In the genomic region with DNA sequence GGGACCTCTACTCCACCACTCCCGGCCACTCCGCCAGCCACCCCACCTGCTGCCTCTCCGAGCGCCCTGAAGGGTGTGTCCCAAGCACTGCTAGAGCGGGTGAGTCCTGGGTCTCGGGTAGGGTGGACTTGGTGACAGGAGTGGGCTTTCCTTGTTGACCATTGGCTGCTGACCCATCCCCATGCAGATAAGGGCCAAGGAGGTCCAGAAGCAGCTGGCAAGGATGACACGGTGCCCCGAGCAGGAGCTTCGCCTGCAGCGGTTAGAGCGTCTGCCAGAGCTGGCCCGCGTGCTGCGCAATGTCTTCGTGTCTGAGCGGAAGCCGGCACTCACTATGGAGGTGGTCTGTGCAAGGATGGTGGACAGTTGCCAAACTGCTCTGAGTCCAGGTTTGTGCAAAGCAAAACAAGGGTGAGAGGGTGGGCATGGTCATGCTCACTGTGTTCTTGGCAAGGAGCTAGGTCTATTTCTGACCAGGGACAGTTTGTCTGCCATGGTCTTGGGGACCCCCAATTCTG, we compare ENCODE assay signal across 19 mouse cellular contexts. TPM values are rescaled to one million over a fixed set of nuclear protein-coding genes. Genes with fewer than 3 reads are reported as not detected.
DNase-seq lines count a peak whose midpoint lies in the region; ATAC-seq and TF ChIP-seq lines count a peak whose summit lies in the region.
"Had no signal": no experiment of that assay in that cellular context is flagged by ENCODE, and none has a peak within 500 bp of the region (broad histone marks: within the 10 kb centered on the region; RNA-seq: fewer than 3 reads in every experiment).

No protein-coding gene starts in this region.

- no peak for TF ChIP-seq CTCF in E14TG2a.4 (conservative IDR thresholded peaks at IDR 0.05; ENCODE audit: low read length)

- no peaks in the 10 kb centered on the region for H3K27me3 ChIP-seq in intestine, embryonic 16.5 days (replicated peaks; ENCODE audit: control insufficient read depth, insufficient read depth, low read length)
- H3K27me3 ChIP-seq in intestine, embryonic 15.5 days (replicated peaks), result no peaks in the 10 kb centered on the region
- H3K27me3 ChIP-seq in E14TG2a.4 (ENCODE audit: insufficient read depth, low read length), result no peaks in the 10 kb centered on the region
- H3K27me3 ChIP-seq in midbrain, embryonic 11.5 days (ENCODE audit: control insufficient read depth, insufficient read depth, low read length), result no peaks in the 10 kb centered on the region
- H3K27me3 ChIP-seq: CH12.LX; forebrain, embryonic 15.5 days; hindbrain, embryonic 13.5 days had no signal

- H3K4me2 ChIP-seq in intestine, embryonic 16.5 days (ENCODE audit: low read depth, low read length), result no peak overlapping the region
- no peak overlapping the region for H3K4me2 ChIP-seq in intestine, embryonic 15.5 days (replicated peaks)
- no peak overlapping the region for H3K4me2 ChIP-seq in midbrain, embryonic 11.5 days
- H3K4me2 ChIP-seq: forebrain, embryonic 15.5 days; hindbrain, embryonic 13.5 days had no signal

- no peak for ATAC-seq in intestine, embryonic 16.5 days
- ATAC-seq in intestine, embryonic 15.5 days, result no peak
- no peak for ATAC-seq in midbrain, embryonic 11.5 days (ENCODE audit: low FRiP score)
- ATAC-seq in megakaryocyte progenitor cell, adult 5-6 weeks (replicated peaks; ENCODE audit: poor library complexity), result no peak
- ATAC-seq: activated CD4-positive, CD25-positive, alpha-beta regulatory T cell, adult 4 months; forebrain, embryonic 15.5 days; hindbrain, postnatal 0 days had no signal

- H3K4me3 ChIP-seq in intestine, embryonic 16.5 days (ENCODE audit: low read length), result no peak overlapping the region
- no peak overlapping the region for H3K4me3 ChIP-seq in intestine, embryonic 15.5 days (replicated peaks)
- peak overlapping the region; percentile 100 for H3K4me3 ChIP-seq in E14TG2a.4 (replicated peaks; ENCODE audit: low read length)
- H3K4me3 ChIP-seq in midbrain, embryonic 11.5 days (ENCODE audit: low read depth, low read length), result no peak overlapping the region
- H3K4me3 ChIP-seq: forebrain, embryonic 15.5 days; heart, embryonic 10.5 days; hindbrain, embryonic 13.5 days had no signal

- H3K27ac ChIP-seq in intestine, embryonic 16.5 days (ENCODE audit: low read length), result no peak overlapping the region
- H3K27ac ChIP-seq in intestine, embryonic 15.5 days, result no peak overlapping the region; the same call in 1 of the 2 replicates
- H3K27ac ChIP-seq in midbrain, embryonic 11.5 days (ENCODE audit: low read depth, low read length), result no peak overlapping the region
- H3K27ac ChIP-seq: forebrain, embryonic 15.5 days; heart, embryonic 10.5 days; hindbrain, embryonic 13.5 days; hindbrain, postnatal 0 days had no signal

- peaks cover 44% of the 10 kb centered on the region for H3K4me1 ChIP-seq in intestine, embryonic 16.5 days (ENCODE audit: control insufficient read depth, insufficient read depth, low read length)
- H3K4me1 ChIP-seq in intestine, embryonic 15.5 days (replicated peaks), result peaks cover 38% of the 10 kb centered on the region
- H3K4me1 ChIP-seq in E14TG2a.4 (replicated peaks; ENCODE audit: low read depth, low read length), result peaks cover 79% of the 10 kb centered on the region
- H3K4me1 ChIP-seq in midbrain, embryonic 11.5 days (ENCODE audit: control insufficient read depth, insufficient read depth, low read length), result peaks cover 38% of the 10 kb centered on the region

- 91% methylated on average over 17 of the region's 17 CpGs for WGBS in intestine, embryonic 16.5 days
- 87% methylated on average over 17 of the region's 17 CpGs for WGBS in intestine, embryonic 15.5 days
- 96% methylated on average over 17 of the region's 17 CpGs for WGBS in midbrain, embryonic 11.5 days

- peak overlapping the region; percentile 0; the same call in 1 of the 2 replicates for H3K9ac ChIP-seq in intestine, embryonic 16.5 days (ENCODE audit: low read depth, low read length)
- no peak overlapping the region for H3K9ac ChIP-seq in intestine, embryonic 15.5 days
- H3K9ac ChIP-seq in midbrain, embryonic 11.5 days (ENCODE audit: low read length), result no peak overlapping the region
- H3K9ac ChIP-seq: forebrain, embryonic 15.5 days; hindbrain, embryonic 13.5 days had no signal

- H3K36me3 ChIP-seq in intestine, embryonic 16.5 days (ENCODE audit: control insufficient read depth, insufficient read depth, low read length), result peaks cover 25% of the 10 kb centered on the region; the same call in 1 of the 2 replicates
- peaks cover 31% of the 10 kb centered on the region for H3K36me3 ChIP-seq in intestine, embryonic 15.5 days
- peaks cover 71% of the 10 kb centered on the region for H3K36me3 ChIP-seq in E14TG2a.4 (ENCODE audit: insufficient read depth, low read length)
- peaks cover 26% of the 10 kb centered on the region for H3K36me3 ChIP-seq in midbrain, embryonic 11.5 days (ENCODE audit: control insufficient read depth, insufficient read depth, low read length)

- peak; percentile 61 to 66 for DNase-seq in cerebellum, postnatal 10 days
- no peak for DNase-seq in cerebellum, adult 11 months
- DNase-seq in MN1 (ENCODE audit: low spot score), result peak; percentile 22
- DNase-seq in midbrain, embryonic 11.5 days (ENCODE audit: low spot score, missing footprints), result no peak
- DNase-seq: adrenal gland, postnatal 14 days; gastrocnemius, postnatal 36 days; heart, adult 18-20 months; heart, postnatal 10 days; kidney, adult 8-10 months had no signal

- no peaks in the 10 kb centered on the region for H3K9me3 ChIP-seq in intestine, embryonic 16.5 days (ENCODE audit: control insufficient read depth, low read length)
- H3K9me3 ChIP-seq in intestine, embryonic 15.5 days, result no peaks in the 10 kb centered on the region
- H3K9me3 ChIP-seq in E14TG2a.4 (ENCODE audit: low read length), result no peaks in the 10 kb centered on the region
- no peaks in the 10 kb centered on the region for H3K9me3 ChIP-seq in midbrain, embryonic 11.5 days (ENCODE audit: control insufficient read depth, low read length)
- H3K9me3 ChIP-seq: forebrain, embryonic 15.5 days; heart, embryonic 10.5 days; hindbrain, embryonic 13.5 days had no signal

RNA-seq across cellular contexts. Expression of a gene that starts 4.0 kb away (rescaled TPM):
- polyA plus RNA-seq in intestine, embryonic 16.5 days (2015; fragmentation: Nextera tagmentation; extraction: Ambion mirVana), result 36.2 and 40.0 TPM in 2 replicates
- 40.3 and 41.8 TPM in 2 replicates for polyA plus RNA-seq in intestine, embryonic 15.5 days (2015; fragmentation: Nextera tagmentation; extraction: Ambion mirVana)
- polyA plus RNA-seq in midbrain, embryonic 11.5 days (2014; fragmentation: Nextera tagmentation; extraction: Ambion mirVana), result 25.7 and 35.8 TPM in 2 replicates
- total RNA-seq in megakaryocyte progenitor cell, adult 5-6 weeks (2015), result 52.4 and 62.0 TPM in 2 replicates
- 40.8 and 49.6 TPM in 2 replicates for total RNA-seq in megakaryocyte progenitor cell, adult 5-6 weeks (2017)

RNA-seq across cellular contexts. Expression of a gene that starts 4.9 kb away (rescaled TPM):
- polyA plus RNA-seq in intestine, embryonic 16.5 days (2015; fragmentation: Nextera tagmentation; extraction: Ambion mirVana), result 736 and 778 TPM in 2 replicates
- 545 and 612 TPM in 2 replicates for polyA plus RNA-seq in intestine, embryonic 15.5 days (2015; fragmentation: Nextera tagmentation; extraction: Ambion mirVana)
- polyA plus RNA-seq in midbrain, embryonic 11.5 days (2014; fragmentation: Nextera tagmentation; extraction: Ambion mirVana), result 176 and 195 TPM in 2 replicates
- 258 and 268 TPM in 2 replicates for total RNA-seq in megakaryocyte progenitor cell, adult 5-6 weeks (2015)
- 117 and 152 TPM in 2 replicates for total RNA-seq in megakaryocyte progenitor cell, adult 5-6 weeks (2017)

RNA-seq across cellular contexts. Expression of a gene that starts 20.7 kb away (rescaled TPM):
- polyA plus RNA-seq in intestine, embryonic 16.5 days (2015; fragmentation: Nextera tagmentation; extraction: Ambion mirVana), result 9.8 and 11.3 TPM in 2 replicates
- 10.8 and 12.2 TPM in 2 replicates for polyA plus RNA-seq in intestine, embryonic 15.5 days (2015; fragmentation: Nextera tagmentation; extraction: Ambion mirVana)
- polyA plus RNA-seq in midbrain, embryonic 11.5 days (2014; fragmentation: Nextera tagmentation; extraction: Ambion mirVana), result 2.8 and 4.3 TPM in 2 replicates
- 25.8 and 38.5 TPM in 2 replicates for total RNA-seq in megakaryocyte progenitor cell, adult 5-6 weeks (2015)
- 15.5 and 22.3 TPM in 2 replicates for total RNA-seq in megakaryocyte progenitor cell, adult 5-6 weeks (2017)

RNA-seq across cellular contexts. Expression of a gene that starts 39.5 kb away (rescaled TPM):
- 22.4 and 27.4 TPM in 2 replicates for polyA plus RNA-seq in intestine, embryonic 16.5 days (2015; fragmentation: Nextera tagmentation; extraction: Ambion mirVana)
- polyA plus RNA-seq in intestine, embryonic 15.5 days (2015; fragmentation: Nextera tagmentation; extraction: Ambion mirVana), result 17.1 and 18.8 TPM in 2 replicates
- 6.0 and 6.4 TPM in 2 replicates for polyA plus RNA-seq in midbrain, embryonic 11.5 days (2014; fragmentation: Nextera tagmentation; extraction: Ambion mirVana)
- 30.3 and 31.8 TPM in 2 replicates for total RNA-seq in megakaryocyte progenitor cell, adult 5-6 weeks (2015)
- 32.2 and 33.1 TPM in 2 replicates for total RNA-seq in megakaryocyte progenitor cell, adult 5-6 weeks (2017)

RNA-seq across cellular contexts. Expression of a gene that starts 39.6 kb away (rescaled TPM):
- 76.7 and 86.4 TPM in 2 replicates for polyA plus RNA-seq in intestine, embryonic 16.5 days (2015; fragmentation: Nextera tagmentation; extraction: Ambion mirVana)
- polyA plus RNA-seq in intestine, embryonic 15.5 days (2015; fragmentation: Nextera tagmentation; extraction: Ambion mirVana), result 58.0 and 76.0 TPM in 2 replicates
- polyA plus RNA-seq in midbrain, embryonic 11.5 days (2014; fragmentation: Nextera tagmentation; extraction: Ambion mirVana), result 43.0 and 43.7 TPM in 2 replicates
- total RNA-seq in megakaryocyte progenitor cell, adult 5-6 weeks (2015), result 41.5 and 52.4 TPM in 2 replicates
- 18.0 and 27.9 TPM in 2 replicates for total RNA-seq in megakaryocyte progenitor cell, adult 5-6 weeks (2017)

Comparison
In these comparisons a context has a peak if more than half of its experiments do, and no peak if none do; other contexts are left out.
1. DNase-seq: peak in cerebellum, postnatal 10 days (2 of 2) and MN1 (single experiment); none in cerebellum, adult 11 months (single experiment) and midbrain, embryonic 11.5 days (single experiment).